Mouse (Mus musculus): ENCODE measurements around the gene Iqcn. TPM values are rescaled to one million over a fixed set of nuclear protein-coding genes. Genes with fewer than 3 reads are reported as not detected.

Gene Iqcn
- polyA plus RNA-seq, 1 experiment from 2014 or later: 0.04 TPM

- H3K27ac ChIP-seq (replicated peaks): no peak overlapping the region
- H3K36me3 ChIP-seq: no peaks in the 10 kb centered on the region
- no peak overlapping the region for H3K4me3 ChIP-seq
- no peaks in the 10 kb centered on the region for H3K9me3 ChIP-seq
- no peak for ATAC-seq (ENCODE audit: low FRiP score, low read depth)
- H3K9ac ChIP-seq (replicated peaks): no peak overlapping the region
- WGBS: 73% methylated on average over 2 of the region's 2 CpGs
- 0 out of 2 replicates have a peak, but pooled peaks cover under 1% of the 10 kb centered on the region for H3K4me1 ChIP-seq
- no peaks in the 10 kb centered on the region for H3K27me3 ChIP-seq
- no peak overlapping the region for H3K4me2 ChIP-seq (replicated peaks)
These were observed 37.7 kb upstream of the Iqcn start for GRCm38 (mm10) chr8:70665599-70665998.

- Histone ChIP-seq H3K9ac (replicated peaks) (no peak overlapping the region), H3K4me2 (replicated peaks) (no peak overlapping the region), H3K36me3 (no peaks in the 10 kb centered on the region), H3K27ac (replicated peaks) (no peak overlapping the region), H3K27me3 (no peaks in the 10 kb centered on the region), H3K4me3 (no peak overlapping the region), H3K4me1 (no peaks in the 10 kb centered on the region), H3K9me3 (no peaks in the 10 kb centered on the region)
- 76% methylated on average over 5 of the region's 5 CpGs for WGBS
- no peak for ATAC-seq (ENCODE audit: low FRiP score, low read depth)
These were observed 36.2 kb upstream of the Iqcn start for GRCm38 (mm10) chr8:70667071-70667470.

GRCm38 (mm10) chr8:70671615-70672324 lies 31.5 kb upstream of the Iqcn start:
- Histone ChIP-seq H3K9ac (replicated peaks) (no peak overlapping the region), H3K27me3 (no peaks in the 10 kb centered on the region), H3K27ac (replicated peaks) (no peak overlapping the region; the same call in 1 of the 2 replicates), H3K4me3 (no peak overlapping the region), H3K36me3 (no peaks in the 10 kb centered on the region), H3K9me3 (no peaks in the 10 kb centered on the region), H3K4me2 (replicated peaks) (no peak overlapping the region), H3K4me1 (peaks cover 15% of the 10 kb centered on the region)
- 68% methylated on average over 10 of the region's 10 CpGs for WGBS
- no peak for ATAC-seq (ENCODE audit: low FRiP score, low read depth)

DNA sequence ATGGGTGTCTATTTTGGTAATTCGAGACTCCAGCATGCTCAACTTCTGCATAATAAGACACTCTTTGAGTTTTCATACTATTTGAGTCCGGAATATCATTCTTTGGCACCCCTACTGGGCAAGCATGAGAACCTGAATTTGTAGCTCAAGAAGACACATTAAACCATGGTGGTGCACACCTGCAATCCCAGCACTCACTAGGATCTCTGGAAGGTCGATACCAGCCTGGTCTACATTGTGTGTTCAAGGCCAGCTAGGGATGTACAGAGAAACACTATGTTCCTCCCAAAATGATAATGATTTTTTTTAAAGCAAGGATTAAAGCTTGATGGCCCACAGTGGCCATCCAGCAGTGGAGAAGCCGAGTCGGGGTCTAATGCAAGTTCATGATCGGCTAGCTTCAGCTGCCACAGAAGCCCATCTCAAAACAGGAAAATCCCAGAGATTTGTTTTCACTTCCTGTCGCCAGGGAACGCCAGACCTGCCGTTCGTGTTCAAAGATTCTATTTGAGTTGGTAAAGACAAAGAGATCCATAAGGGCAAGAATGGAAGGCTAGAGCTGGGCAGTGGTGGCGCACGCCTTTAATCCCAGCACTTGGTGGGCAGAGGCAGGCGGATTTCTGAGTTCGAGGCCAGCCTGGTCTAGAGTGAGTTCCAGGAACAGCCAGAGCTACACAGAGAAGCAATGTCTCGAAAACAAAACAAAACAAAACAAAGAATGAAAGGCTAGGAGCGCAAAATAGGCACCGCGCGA lies 30.8 kb upstream of the Iqcn start:
- no peak for ATAC-seq (ENCODE audit: low FRiP score, low read depth)
- Histone ChIP-seq H3K4me1 (peaks cover 15% of the 10 kb centered on the region), H3K9ac (replicated peaks) (peak overlapping the region; percentile 45), H3K4me3 (peak overlapping the region; percentile 69), H3K27me3 (no peaks in the 10 kb centered on the region), H3K36me3 (peaks cover 2% of the 10 kb centered on the region; the same call in 1 of the 2 replicates), H3K27ac (replicated peaks) (peak overlapping the region; percentile 92), H3K4me2 (replicated peaks) (peak overlapping the region; percentile 47), H3K9me3 (no peaks in the 10 kb centered on the region)
- 41% methylated on average over 19 of the region's 19 CpGs for WGBS

GRCm38 (mm10) chr8:70673079-70673856 lies 30.0 kb upstream of the Iqcn start, which contains the start of gene Lsm4:
Gene Lsm4 (plus strand): TSS chr8:70673248.
- peaks cover 15% of the 10 kb centered on the region for H3K4me1 ChIP-seq
- peak within 1 kb of the TSS; percentile 92 for H3K27ac ChIP-seq (replicated peaks)
- peak; percentile 98 for ATAC-seq (ENCODE audit: low FRiP score, low read depth)
- peaks cover 10% of the 10 kb centered on the region for H3K36me3 ChIP-seq
- peak within 1 kb of the TSS; percentile 71 for H3K9ac ChIP-seq (replicated peaks)
- no peaks in the 10 kb centered on the region for H3K9me3 ChIP-seq
- under 1% methylated on average over 60 of the region's 60 CpGs for WGBS
- H3K4me3 ChIP-seq: peak within 1 kb of the TSS; percentile 69
- H3K4me2 ChIP-seq (replicated peaks): peak within 1 kb of the TSS; percentile 75
- H3K27me3 ChIP-seq: no peaks in the 10 kb centered on the region

- 84% methylated on average over 3 of the region's 3 CpGs for WGBS
- peaks cover 15% of the 10 kb centered on the region for H3K4me1 ChIP-seq
- 0 out of 2 replicates have a peak, but pooled peaks have one; percentile 3 for ATAC-seq (ENCODE audit: low FRiP score, low read depth)
- H3K4me3 ChIP-seq: peak overlapping the region; percentile 69
- peak overlapping the region; percentile 92 for H3K27ac ChIP-seq (replicated peaks)
- peak overlapping the region; percentile 75 for H3K4me2 ChIP-seq (replicated peaks)
- no peaks in the 10 kb centered on the region for H3K27me3 ChIP-seq
- peaks cover 18% of the 10 kb centered on the region for H3K36me3 ChIP-seq
- H3K9ac ChIP-seq (replicated peaks): peak overlapping the region; percentile 71
- H3K9me3 ChIP-seq: no peaks in the 10 kb centered on the region
These were observed 29.1 kb upstream of the Iqcn start for GRCm38 (mm10) chr8:70674109-70674508.

DNA sequence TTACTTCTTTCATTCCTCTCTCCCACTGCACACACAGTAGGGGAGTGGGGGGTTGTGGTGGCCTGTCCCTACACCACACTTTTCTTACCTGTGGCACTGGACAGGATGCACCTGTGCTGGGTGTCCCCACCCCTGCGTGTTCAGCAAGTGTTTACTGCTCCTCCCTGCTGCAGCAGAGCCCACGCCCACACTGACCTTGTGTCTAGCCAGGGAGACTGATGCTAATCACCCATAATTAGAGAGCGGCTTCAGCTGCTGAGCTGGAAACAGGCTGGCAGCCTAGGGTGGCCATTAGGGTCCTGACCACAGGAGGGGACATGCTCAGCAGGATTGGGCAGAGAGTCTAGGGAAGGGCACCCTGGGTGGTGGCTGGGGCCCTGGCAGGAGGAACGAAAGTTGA lies 28.5 kb upstream of the Iqcn start:
- no peak for ATAC-seq (ENCODE audit: low FRiP score, low read depth)
- no peaks in the 10 kb centered on the region for H3K9me3 ChIP-seq
- peaks cover 15% of the 10 kb centered on the region for H3K4me1 ChIP-seq
- H3K4me3 ChIP-seq: no peak overlapping the region
- no peak overlapping the region; the same call in 1 of the 2 replicates for H3K9ac ChIP-seq (replicated peaks)
- WGBS: 88% methylated on average over 4 of the region's 4 CpGs
- no peaks in the 10 kb centered on the region for H3K27me3 ChIP-seq
- no peak overlapping the region for H3K27ac ChIP-seq (replicated peaks)
- H3K4me2 ChIP-seq (replicated peaks): no peak overlapping the region
- H3K36me3 ChIP-seq: peaks cover 20% of the 10 kb centered on the region

DNA sequence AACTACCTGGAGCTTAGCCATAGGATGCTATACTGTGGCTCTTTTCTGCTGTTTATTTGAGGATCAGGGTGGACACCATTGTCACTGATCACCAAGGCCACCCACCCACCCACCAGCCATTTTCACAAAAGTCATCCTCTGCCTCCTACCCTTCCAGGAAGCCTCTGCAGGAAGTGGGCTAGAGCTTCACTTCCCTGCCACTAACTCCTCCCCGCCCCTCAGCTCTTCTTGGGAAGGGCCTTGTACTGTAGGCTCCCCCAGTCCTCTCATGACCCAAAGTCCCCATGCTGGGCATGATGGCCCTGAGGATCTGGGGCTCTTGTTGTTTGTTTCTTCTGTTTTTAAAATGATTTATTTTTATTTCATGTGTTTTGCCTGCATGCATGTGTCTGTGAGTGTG lies 27.9 kb upstream of the Iqcn start:
- WGBS: 94% methylated on average over 1 of the region's 1 CpGs

DNA sequence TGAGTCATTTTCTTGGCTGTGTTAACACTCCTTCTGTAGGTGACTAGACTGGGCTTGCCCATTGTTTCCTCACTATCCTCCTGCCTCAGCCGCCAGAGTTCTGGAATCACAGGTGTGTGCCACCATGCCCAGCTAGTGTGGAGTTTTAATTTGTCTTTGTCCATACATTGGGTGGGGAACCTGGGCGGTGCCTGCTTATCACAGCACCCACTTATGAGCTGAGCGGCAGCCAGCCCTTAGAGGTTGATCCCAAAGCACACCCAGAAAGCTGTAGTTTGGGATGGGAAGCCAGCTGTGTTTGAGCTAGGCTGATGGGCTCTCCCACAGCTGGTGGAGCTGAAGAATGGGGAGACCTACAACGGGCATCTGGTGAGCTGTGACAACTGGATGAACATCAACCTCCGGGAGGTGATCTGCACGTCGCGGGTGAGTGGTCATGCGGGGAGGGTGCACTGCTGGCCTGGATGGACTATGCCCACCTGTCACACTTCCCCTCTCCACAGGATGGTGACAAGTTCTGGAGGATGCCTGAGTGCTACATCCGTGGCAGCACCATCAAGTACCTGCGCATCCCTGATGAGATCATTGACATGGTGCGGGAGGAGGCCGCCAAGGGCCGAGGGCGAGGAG lies 25.7 kb upstream of the Iqcn start:
- 91% methylated on average over 15 of the region's 15 CpGs for WGBS
- no peaks in the 10 kb centered on the region for H3K27me3 ChIP-seq
- no peak for ATAC-seq (ENCODE audit: low FRiP score, low read depth)
- H3K4me2 ChIP-seq (replicated peaks): no peak overlapping the region
- peaks cover 20% of the 10 kb centered on the region for H3K4me1 ChIP-seq
- peaks cover 20% of the 10 kb centered on the region for H3K36me3 ChIP-seq
- H3K27ac ChIP-seq (replicated peaks): no peak overlapping the region
- H3K9ac ChIP-seq (replicated peaks): no peak overlapping the region
- H3K4me3 ChIP-seq: no peak overlapping the region
- no peaks in the 10 kb centered on the region for H3K9me3 ChIP-seq

More for the DNA sequence above, 27.9 kb upstream of the Iqcn start:
- peaks cover 15% of the 10 kb centered on the region for H3K4me1 ChIP-seq
- no peaks in the 10 kb centered on the region for H3K27me3 ChIP-seq
- peaks cover 20% of the 10 kb centered on the region for H3K36me3 ChIP-seq
- no peak for ATAC-seq (ENCODE audit: low FRiP score, low read depth)
- no peaks in the 10 kb centered on the region for H3K9me3 ChIP-seq
- no peak overlapping the region for H3K27ac ChIP-seq (replicated peaks)
- H3K9ac ChIP-seq (replicated peaks): no peak overlapping the region
- no peak overlapping the region for H3K4me2 ChIP-seq (replicated peaks)
- H3K4me3 ChIP-seq: no peak overlapping the region

DNA sequence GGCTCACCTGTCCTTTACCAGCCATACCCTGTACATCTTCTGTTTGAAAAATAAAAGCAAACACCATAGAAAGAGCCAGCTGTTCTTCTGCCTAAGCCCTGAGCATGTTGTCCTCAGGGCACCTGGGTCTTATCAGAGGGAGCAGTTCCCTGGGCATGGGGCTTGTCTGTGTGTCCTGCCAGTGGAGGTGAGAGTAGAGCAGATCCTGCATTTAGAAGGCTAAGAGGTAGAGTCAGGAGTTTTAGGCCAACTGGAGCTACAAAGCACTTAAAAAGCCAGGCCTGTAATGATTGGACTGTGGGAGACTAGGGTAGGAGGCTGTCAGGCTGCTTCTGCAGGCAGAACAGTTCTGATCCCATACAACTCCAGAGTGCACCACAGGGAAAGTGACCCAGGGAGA lies 24.6 kb upstream of the Iqcn start:
- Histone ChIP-seq H3K4me1 (peaks cover 20% of the 10 kb centered on the region), H3K9me3 (no peaks in the 10 kb centered on the region)

GRCm38 (mm10) chr8:70679404-70679803 lies 23.9 kb upstream of the Iqcn start:
- Histone ChIP-seq H3K9me3 (no peaks in the 10 kb centered on the region), H3K9ac (replicated peaks) (no peak overlapping the region), H3K36me3 (peaks cover 20% of the 10 kb centered on the region), H3K27ac (replicated peaks) (no peak overlapping the region), H3K4me1 (peaks cover 16% of the 10 kb centered on the region; the same call in 1 of the 2 replicates), H3K4me3 (no peak overlapping the region), H3K27me3 (no peaks in the 10 kb centered on the region), H3K4me2 (replicated peaks) (no peak overlapping the region)
- no peak for ATAC-seq (ENCODE audit: low FRiP score, low read depth)
- WGBS: 91% methylated on average over 4 of the region's 4 CpGs

More for the DNA sequence above, 24.6 kb upstream of the Iqcn start:
- no peak overlapping the region for H3K9ac ChIP-seq (replicated peaks)
- H3K4me2 ChIP-seq (replicated peaks): no peak overlapping the region
- peaks cover 20% of the 10 kb centered on the region for H3K36me3 ChIP-seq
- H3K27ac ChIP-seq (replicated peaks): no peak overlapping the region
- no peaks in the 10 kb centered on the region for H3K27me3 ChIP-seq
- H3K4me3 ChIP-seq: no peak overlapping the region
- ATAC-seq (ENCODE audit: low FRiP score, low read depth): no peak
